Mouse (Mus musculus) lung, embryonic 14.5 days (tissue): ENCODE data around the gene Prpf8. TPM values are rescaled to one million over a fixed set of nuclear protein-coding genes. Genes with fewer than 3 reads are reported as not detected.

ENCODE experiments used
- ATAC-seq: fragments of 200-750 bp; cut with Nextera tagmentation; 2 replicates; pipeline ENCODE4 v1.8.0; 2017; ENCODE audit warnings: mild to moderate bottlenecking, moderate TSS enrichment, moderate library complexity; ENCODE audit not compliant: insufficient read depth
- DNase-seq: peaks from one replicate; pipeline ENCODE4 v3.0.0-alpha.2; 2015
- H3K27ac ChIP-seq: fragments of 300-500 bp; sonication (generic); 2 replicates; pipeline ENCODE4 v1.5.1; 2014; ENCODE audit warnings: low read depth, mild to moderate bottlenecking, moderate library complexity
- H3K27me3 ChIP-seq: fragments of 300-500 bp; sonication (generic); 2 replicates; pipeline ENCODE4 v1.6.1; 2014; ENCODE audit warnings: low read length, control low read depth; ENCODE audit not compliant: insufficient read depth
- H3K36me3 ChIP-seq: fragments of 300-500 bp; sonication (generic); 2 replicates; pipeline ENCODE4 v1.6.1; 2014; ENCODE audit warnings: control low read depth; ENCODE audit not compliant: insufficient read depth
- H3K4me1 ChIP-seq: fragments of 300-500 bp; sonication (generic); 2 replicates; pipeline ENCODE4 v1.6.1; 2014; ENCODE audit warnings: antibody characterized with exemption, control low read depth; ENCODE audit not compliant: insufficient read depth
- H3K4me2 ChIP-seq: fragments of 300-500 bp; sonication (generic); 2 replicates; pipeline ENCODE4 v1.6.1; 2014; ENCODE audit warnings: mild to moderate bottlenecking
- H3K4me3 ChIP-seq: fragments of 300-500 bp; sonication (generic); 2 replicates; pipeline ENCODE4 v1.5.1; 2014; ENCODE audit warnings: low read depth, low read length
- H3K9ac ChIP-seq: fragments of 300-500 bp; sonication (generic); 2 replicates; pipeline ENCODE4 v1.6.1; 2014
- H3K9me3 ChIP-seq: fragments of 300-500 bp; sonication (generic); 2 replicates; pipeline ENCODE4 v1.6.1; 2016; ENCODE audit warnings: low read depth, low read length, control low read depth
- CTCF ChIP-seq: IDR thresholded peaks from 2 replicates; pipeline ENCODE4 v1.5.1; 2016; ENCODE audit warnings: antibody characterized with exemption, low read depth
- WGBS: fragments of 180-500 bp; shearing (Covaris S2); extraction: QIAGEN DNeasy Blood & Tissue Kit; methylation state at CpG from one replicate; pipeline ENCODE4 v1.1.7; 2014; 5-methylcytosine and 5-hydroxymethylcytosine counted together
- polyA plus RNA-seq: library from polyadenylated mRNA; unstranded; fragments of >200 nt; fragmentation: Nextera tagmentation; extraction: Ambion mirVana; gene quantifications from 2 replicates; pipeline ENCODE4 v1.2.1, GENCODE M21; 2014

Gene Prpf8
- polyA plus RNA-seq, 1 experiment from 2014 or later = 104 TPM

DNA sequence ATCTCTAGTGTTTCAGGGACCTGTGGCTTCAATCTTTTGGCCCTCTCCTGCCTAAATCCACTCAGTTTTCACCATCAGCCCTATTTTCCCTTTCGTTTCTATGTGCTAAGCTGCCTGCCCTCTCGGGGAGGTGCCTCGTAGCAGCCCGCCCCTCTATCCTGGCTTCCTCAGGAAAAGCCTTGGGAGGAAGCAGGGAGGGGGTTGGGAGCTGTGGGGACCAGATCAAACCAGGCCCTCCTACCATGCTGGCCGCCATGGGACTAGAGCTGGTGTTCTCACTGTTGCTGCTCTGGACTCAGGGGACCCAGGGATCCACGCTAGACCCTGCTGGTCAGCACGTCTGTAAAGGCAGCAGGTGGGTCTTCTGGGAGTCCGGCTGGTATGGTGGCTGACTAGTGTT lies 26.7 kb downstream of the Prpf8 start, which contains the start of gene Scarf1:
TSS of gene Scarf1 (plus strand) at position 205 of the 400 bp plus-strand sequence.
- Histone ChIP-seq H3K4me2 (peak within 1 kb of the TSS; percentile 48), H3K9me3 (no peaks in the 10 kb centered on the region), H3K9ac (peak within 1 kb of the TSS; percentile 2; the same call in 1 of the 2 replicates), H3K4me1 (peaks cover 8% of the 10 kb centered on the region), H3K27me3 (no peaks in the 10 kb centered on the region), H3K36me3 (peaks cover 15% of the 10 kb centered on the region), H3K27ac (no peak within 1 kb of the TSS), H3K4me3 (peak within 1 kb of the TSS; percentile 27)
- 53% methylated on average over 8 of the region's 8 CpGs for WGBS
- no peak for TF ChIP-seq CTCF
- peak; percentile 64 for DNase-seq
- ATAC-seq = no peak

DNA sequence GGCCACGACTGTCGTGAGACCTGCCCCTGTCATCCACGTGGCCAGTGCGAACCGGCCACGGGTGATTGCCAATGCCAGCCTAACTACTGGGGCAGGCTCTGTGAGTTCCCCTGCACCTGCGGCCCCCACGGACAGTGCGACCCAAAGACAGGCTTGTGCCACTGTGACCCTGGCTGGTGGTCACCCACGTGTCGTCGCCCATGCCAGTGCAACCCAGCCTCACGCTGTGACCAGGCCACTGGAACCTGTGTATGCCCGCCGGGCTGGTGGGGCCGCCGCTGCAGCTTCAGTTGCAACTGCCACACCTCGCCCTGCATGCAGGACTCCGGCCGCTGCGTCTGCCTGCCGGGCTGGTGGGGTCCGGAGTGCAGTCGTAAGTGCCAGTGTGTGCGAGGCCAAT lies 28.6 kb downstream of the Prpf8 start:
- Histone ChIP-seq H3K36me3 (0 out of 2 replicates have a peak, but pooled peaks cover 3% of the 10 kb centered on the region), H3K9ac (no peak overlapping the region; the same call in 1 of the 2 replicates), H3K27ac (no peak overlapping the region), H3K9me3 (no peaks in the 10 kb centered on the region), H3K4me3 (no peak overlapping the region), H3K4me2 (no peak overlapping the region), H3K4me1 (no peaks in the 10 kb centered on the region), H3K27me3 (no peaks in the 10 kb centered on the region)
- TF ChIP-seq CTCF = no peak
- 89% methylated on average over 25 of the region's 25 CpGs for WGBS
- no peak for DNase-seq
- no peak for ATAC-seq

DNA sequence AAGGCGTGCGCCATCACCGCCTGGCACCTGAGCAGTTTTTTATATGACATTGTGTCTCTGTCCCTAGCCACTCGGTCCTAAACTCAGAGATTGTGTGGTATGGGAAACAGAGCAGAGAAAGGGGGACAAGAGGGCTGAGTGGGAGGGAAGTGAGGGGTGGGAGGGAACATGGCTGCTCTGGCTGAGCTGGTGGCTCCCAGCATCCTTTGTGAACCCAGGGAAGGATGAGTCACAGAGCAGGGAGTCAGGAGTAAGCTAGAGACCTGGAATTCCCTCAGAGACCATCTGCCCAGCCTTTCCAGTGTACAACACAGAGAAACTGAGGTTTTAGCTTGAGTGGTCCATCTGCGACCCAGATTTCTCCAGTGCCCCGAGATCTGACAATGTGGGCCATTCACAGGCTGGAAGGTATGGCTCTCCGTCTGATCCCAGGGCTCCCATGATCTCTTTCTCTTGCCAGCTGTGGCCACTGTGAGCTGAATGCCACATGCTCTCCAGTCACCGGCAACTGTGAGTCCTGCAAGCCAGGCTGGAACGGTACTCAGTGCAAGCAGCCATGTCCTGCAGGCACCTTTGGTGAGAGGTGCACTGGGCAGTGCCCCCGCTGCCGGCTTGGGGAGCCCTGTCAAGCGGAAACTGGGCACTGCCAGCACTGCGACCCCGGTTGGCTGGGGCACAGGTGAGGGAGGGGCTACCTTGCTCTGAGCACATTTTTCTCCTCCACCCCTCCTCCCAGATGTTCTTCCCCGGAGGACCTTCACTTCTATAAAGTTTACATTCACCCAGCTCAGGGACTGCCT lies 33.4 kb downstream of the Prpf8 start:
- no peaks in the 10 kb centered on the region for H3K4me1 ChIP-seq
- 70% methylated on average over 15 of the region's 15 CpGs for WGBS
- H3K36me3 ChIP-seq = no peaks in the 10 kb centered on the region
- ATAC-seq (no peak), DNase-seq (no peak)
- H3K27me3 ChIP-seq = no peaks in the 10 kb centered on the region
- no peak overlapping the region for H3K27ac ChIP-seq
- no peak overlapping the region for H3K4me3 ChIP-seq
- no peaks in the 10 kb centered on the region for H3K9me3 ChIP-seq
- TF ChIP-seq CTCF = no peak
- no peak overlapping the region for H3K4me2 ChIP-seq
- no peak overlapping the region; the same call in 1 of the 2 replicates for H3K9ac ChIP-seq

DNA sequence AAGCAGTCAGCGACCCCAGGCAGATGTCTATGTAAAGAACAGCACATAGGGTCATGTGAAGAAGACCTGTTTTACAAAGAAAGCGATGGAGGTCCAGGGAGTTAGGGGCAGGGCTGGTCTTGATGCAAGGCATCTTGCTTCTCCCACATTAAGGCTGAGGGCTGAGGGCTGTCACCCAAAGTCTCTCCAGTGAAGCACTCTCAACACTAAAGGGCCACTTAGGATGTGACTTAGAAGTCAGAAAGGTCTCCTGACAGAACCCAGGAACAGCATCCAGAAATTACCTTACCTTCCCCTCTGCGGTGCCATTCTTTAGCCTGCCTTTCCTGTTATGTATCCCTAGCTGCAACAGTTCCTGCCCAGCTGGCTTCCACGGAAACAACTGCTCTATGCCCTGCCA lies 35.0 kb downstream of the Prpf8 start:
- H3K36me3 ChIP-seq = no peaks in the 10 kb centered on the region
- no peak overlapping the region for H3K9ac ChIP-seq
- no peak overlapping the region for H3K4me2 ChIP-seq
- H3K4me3 ChIP-seq = no peak overlapping the region
- no peaks in the 10 kb centered on the region for H3K4me1 ChIP-seq
- WGBS = 87% methylated on average over 4 of the region's 4 CpGs
- ATAC-seq (no peak), DNase-seq (no peak)
- H3K27ac ChIP-seq = no peak overlapping the region
- H3K27me3 ChIP-seq = no peaks in the 10 kb centered on the region
- TF ChIP-seq CTCF = no peak
- H3K9me3 ChIP-seq = no peaks in the 10 kb centered on the region

DNA sequence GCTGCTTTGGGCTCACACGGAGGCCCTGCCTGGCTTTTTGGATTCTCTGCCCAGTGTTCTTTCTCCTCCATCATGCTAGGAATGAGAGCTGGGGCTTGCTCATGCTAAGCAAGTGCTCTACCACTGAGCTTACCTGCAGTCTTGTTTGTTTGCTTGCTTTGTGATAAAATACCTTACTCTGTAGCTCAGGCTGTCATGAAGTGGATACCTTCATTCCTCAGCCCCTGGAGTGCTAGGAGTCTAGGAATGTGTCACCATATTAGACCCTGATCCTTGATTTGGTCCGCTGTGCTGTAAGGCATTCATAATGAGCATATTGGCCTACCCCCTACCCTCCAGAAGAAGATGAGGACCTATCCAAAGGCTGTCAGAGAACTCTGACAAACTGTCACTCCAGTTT lies 36.2 kb downstream of the Prpf8 start:
- H3K4me3 ChIP-seq = no peak overlapping the region
- no peaks in the 10 kb centered on the region for H3K9me3 ChIP-seq
- no peak for DNase-seq
- H3K9ac ChIP-seq = no peak overlapping the region
- ATAC-seq = no peak
- no peaks in the 10 kb centered on the region for H3K36me3 ChIP-seq
- no peak overlapping the region for H3K4me2 ChIP-seq
- no peaks in the 10 kb centered on the region for H3K27me3 ChIP-seq
- H3K4me1 ChIP-seq = no peaks in the 10 kb centered on the region
- 79% methylated on average over 2 of the region's 2 CpGs for WGBS
- TF ChIP-seq CTCF = no peak
- H3K27ac ChIP-seq = no peak overlapping the region

DNA sequence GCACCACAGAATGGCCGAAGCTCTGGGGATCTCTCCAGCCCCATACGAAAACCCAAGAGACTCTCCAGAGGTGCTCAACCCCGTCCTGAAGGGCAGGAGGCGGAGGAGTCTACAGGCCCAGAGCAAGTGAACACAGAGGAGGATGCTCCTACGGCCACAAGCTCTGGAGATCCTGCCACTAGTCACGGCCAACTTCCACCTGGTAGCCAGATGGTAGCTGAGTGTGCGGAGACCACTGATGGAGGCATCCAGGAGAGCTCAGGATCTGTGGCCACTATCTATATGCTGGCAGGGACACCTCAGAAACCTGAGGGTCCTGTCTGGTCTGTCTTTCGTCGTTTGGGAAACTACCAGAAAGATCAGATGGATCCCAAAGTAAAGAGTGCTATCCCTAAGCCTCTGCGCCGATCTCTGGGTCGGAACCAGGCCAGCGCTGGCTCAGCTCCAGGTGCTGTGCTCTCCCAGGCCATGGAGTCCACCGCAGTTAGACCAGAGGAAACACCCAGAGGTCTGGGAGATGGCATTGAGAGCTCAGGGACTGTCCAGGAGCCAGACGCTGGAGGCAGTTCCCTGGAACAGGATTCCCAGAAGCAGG lies 39.0 kb downstream of the Prpf8 start:
- no peak overlapping the region for H3K27ac ChIP-seq
- H3K27me3 ChIP-seq = no peaks in the 10 kb centered on the region
- no peak overlapping the region for H3K4me3 ChIP-seq
- ATAC-seq = no peak
- no peaks in the 10 kb centered on the region for H3K4me1 ChIP-seq
- no peak for DNase-seq
- no peak overlapping the region for H3K4me2 ChIP-seq
- no peaks in the 10 kb centered on the region for H3K9me3 ChIP-seq
- no peak overlapping the region for H3K9ac ChIP-seq
- no peaks in the 10 kb centered on the region for H3K36me3 ChIP-seq
- no peak for TF ChIP-seq CTCF
- WGBS = 76% methylated on average over 15 of the region's 15 CpGs

DNA sequence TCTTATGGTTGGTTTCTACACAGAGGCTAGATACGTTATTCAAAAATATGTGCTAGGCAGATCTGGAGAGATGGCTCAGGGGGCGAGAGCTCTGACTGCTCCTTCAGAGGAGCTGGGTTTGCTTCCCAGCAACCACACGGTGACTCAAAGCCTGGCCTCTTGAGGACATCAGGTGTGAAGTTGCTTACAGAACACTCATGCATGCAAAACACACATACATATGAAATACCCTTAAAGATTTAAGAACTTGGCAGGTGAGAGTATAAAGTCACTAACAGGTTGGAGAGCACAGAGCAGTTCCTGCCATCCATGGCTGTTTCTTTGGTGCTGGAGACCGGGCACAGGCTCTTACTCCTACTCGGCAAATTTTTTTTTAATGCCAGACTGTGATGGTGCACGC lies 40.3 kb downstream of the Prpf8 start:
- Histone ChIP-seq H3K27me3 (no peaks in the 10 kb centered on the region), H3K4me3 (no peak overlapping the region), H3K4me2 (no peak overlapping the region), H3K27ac (no peak overlapping the region), H3K9me3 (no peaks in the 10 kb centered on the region), H3K9ac (no peak overlapping the region), H3K4me1 (no peaks in the 10 kb centered on the region), H3K36me3 (no peaks in the 10 kb centered on the region)
- TF ChIP-seq CTCF = no peak
- ATAC-seq (no peak), DNase-seq (no peak)
- 80% methylated on average over 6 of the region's 6 CpGs for WGBS
